Mouse (Mus musculus) adipocyte (in vitro differentiated cells): ENCODE measurements around the gene Csnk1d.

Source experiments
- DNase-seq: peaks from one replicate; pipeline ENCODE4 v3.0.0-alpha.2; 2016; ENCODE audit warnings: low spot score

Csnk1d gene

GRCm38 (mm10) chr11:120984448-120985330, 6.4 kb downstream of the Csnk1d start:
- DNase-seq, result no peak

- no peak for DNase-seq
Observed at GRCm38 (mm10) chr11:120982459-120982858, 8.7 kb downstream of the Csnk1d start.

DNA sequence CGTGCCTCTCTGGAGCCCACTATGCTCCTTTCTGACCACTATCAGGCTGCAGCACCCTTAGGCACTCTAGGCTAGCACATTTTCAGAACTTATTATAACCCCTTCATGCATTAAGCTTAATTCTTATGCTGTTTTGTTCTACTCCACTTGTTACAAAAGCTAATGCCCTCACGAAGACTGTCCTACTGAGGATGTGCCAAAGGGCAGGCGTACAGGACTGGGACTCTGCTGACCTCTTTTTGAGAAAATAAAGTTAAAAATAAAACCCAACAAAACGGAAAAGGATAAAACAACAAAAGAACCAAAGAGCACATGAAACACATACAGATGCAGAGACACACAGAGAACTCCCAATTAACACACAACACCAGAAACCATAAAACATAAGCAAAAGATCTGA, 9.5 kb downstream of the Csnk1d start:
- DNase-seq, result no peak

DNA sequence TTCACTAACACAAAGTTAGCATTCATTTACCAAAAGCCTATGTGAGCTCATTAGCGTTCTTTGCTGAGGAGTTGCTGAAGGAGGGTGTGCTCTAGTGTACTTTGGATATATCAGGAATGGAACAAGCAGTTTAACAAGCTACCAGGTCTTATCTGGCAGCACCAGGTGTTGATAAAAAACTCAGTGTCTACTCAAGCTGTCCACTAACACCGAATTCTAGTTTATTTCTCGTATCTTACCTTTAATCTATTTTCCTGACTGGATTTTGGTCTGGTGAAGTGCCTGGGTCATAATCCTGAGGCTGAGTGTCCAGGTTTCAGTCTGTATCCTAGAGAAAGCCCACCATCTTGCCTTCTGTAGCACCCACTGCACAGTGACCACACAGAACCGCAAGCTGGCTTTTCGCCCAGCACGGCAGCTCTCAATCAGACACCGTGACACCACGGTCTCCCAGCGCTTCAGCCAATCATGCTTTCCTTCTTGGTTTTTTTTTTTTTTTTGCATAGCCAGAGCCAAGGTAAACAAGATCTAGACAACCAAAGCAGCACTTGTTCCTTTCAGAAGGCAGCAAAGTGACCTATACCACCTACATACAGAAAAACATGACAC, 10.6 kb downstream of the Csnk1d start:
- DNase-seq, result no peak

DNA sequence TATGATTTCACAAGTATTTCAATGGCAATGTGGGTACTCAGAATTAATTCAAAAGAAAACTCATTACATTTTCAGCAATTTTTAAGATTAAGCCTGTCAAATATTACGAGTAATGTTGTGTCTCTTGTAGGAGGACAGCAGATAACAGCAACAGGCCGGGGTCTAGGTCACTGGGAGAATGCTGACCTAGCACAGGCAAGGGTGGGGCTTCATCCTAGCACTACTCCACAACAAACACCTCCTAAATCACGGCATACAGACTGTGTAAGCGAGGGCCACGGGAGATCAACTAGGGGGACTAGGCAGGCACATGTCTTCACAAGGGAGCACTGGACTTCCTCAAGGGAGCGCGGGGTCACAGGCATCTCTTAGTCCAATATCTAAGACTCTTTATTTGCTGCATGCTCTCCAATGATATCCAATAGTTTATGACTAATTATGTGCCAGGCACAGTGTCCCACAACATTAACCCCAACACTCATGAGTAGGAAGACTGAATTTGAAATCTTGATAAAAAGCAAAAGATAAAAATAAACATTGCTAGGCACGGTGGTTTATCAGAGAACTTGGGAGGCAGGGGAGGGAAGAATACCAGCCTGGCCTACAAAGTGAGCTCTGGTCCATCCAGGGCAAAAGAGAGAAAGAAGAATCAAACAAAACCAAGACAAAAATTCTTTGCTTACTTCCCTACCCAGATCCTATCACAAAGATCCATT, 11.3 kb downstream of the Csnk1d start:
- no peak for DNase-seq

DNA sequence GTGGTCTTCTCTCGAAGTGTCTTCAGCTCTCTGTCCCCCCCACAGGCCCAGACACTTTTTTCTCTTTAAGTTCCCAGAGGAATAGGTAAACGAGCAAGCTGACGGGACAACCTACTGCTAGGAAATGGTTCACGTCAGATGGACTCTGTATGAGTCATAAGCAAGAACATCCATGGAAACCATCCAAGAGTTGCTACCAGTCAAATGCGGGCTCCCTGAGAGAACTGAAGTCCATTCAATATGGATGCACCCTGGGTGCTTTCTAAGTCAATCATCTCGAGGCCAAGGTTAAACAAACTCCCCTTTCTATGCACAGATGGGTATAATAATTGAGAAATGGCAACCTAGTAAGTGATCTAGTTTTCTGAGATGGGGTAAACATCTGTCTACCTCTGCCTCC, 17.8 kb downstream of the Csnk1d start:
- DNase-seq, result no peak

GRCm38 (mm10) chr11:120971237-120971636, 19.9 kb downstream of the Csnk1d start:
- no peak for DNase-seq

DNA sequence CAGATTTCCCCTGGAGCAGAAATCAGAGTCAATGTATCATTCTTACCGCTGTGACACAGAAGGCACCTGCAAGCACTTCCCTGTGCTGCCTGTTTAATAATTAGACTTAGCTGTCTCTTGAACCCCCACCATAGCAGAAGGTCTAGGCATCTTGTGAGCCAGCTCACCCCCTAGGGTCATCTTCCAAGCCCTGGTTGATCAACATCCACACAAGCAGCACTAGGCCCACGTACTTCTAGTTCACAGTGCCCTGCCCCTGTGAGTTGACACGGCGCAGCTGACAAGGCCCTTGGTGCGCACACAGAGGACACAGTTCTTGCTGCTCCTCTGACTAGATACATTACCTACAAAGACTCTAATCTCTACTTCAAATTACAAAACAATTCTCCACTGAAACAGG, 21.4 kb downstream of the Csnk1d start:
- DNase-seq, result no peak

- no peak for DNase-seq
Observed at GRCm38 (mm10) chr11:120965587-120965986, 25.5 kb downstream of the Csnk1d start.

- DNase-seq, result no peak
Observed at GRCm38 (mm10) chr11:120964195-120965157, 26.7 kb downstream of the Csnk1d start.

GRCm38 (mm10) chr11:120962909-120963308, 28.2 kb downstream of the Csnk1d start:
- no peak for DNase-seq

DNA sequence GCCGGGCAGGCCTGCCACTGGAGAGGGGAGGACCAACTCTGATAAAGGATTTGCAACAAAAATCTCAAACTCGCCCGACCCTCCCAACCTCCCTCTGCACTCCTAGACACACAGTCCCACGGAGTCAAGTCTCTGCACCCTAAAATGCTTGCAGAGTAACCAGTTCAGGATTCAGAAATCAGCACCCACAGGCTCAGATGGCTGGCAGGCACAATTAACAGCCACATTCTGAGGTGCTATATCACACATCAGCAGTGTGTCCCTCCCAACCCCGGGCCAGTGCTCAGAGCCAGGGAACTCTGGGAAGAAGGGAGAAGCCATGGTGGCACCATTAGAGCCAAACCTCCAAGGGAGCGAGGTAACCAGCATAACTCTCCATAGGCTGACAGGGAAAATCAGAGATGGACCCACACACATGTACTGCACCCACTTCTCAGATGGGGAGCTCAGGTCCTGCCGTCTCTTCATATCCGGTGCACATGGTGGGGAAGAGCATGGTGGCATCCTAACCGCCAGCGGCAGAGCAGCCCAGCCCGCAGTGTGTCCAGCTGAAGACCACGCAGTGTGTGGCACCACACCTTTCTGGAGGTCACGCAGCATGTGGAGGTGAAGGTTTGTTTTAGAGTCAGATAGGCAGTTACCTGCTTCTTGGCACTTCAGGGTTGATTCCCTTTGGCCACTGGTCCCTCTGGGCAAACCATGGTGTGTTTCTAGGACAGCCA, 28.9 kb downstream of the Csnk1d start:
- DNase-seq, result no peak

- no peak for DNase-seq
Observed at GRCm38 (mm10) chr11:120961594-120961993, 29.5 kb downstream of the Csnk1d start.

DNA sequence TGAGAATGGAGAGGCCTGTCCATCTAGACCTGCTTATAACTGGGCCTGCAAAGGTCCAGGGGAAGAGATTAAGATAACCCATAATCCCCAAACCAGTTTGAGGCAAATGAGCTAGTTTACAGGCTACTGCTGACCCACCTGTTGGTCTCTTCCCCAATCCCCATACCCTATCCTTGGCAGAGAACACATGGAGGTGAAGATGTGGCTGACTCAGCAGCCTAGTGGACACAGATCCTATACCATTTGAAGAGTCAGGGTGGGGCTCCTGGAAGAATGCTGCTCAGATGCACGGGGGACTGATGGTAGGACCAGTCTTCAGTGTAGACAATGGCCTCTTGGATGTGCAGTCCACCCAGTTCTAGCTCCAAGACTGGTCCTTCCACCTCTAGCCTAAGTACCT, 30.9 kb downstream of the Csnk1d start:
- DNase-seq, result no peak

DNA sequence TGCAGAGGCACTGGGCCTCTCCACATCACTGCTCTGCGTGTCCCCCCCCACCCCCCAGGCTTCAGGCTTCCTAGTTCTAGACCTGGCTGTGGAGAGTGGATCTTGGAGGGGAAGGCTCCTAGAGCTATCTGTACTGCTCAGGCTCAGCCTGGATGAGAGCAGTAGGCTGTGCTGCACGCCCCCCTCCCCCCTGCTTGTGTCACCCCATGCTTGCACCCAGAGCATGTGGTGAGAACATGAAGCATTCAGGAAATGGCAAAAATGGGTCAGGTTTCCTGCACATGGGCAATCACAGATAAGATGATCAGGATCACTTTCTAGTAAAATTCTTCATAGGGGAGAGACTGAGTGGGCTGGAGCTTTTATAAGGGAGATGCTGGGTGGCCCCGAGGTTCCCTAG, 31.6 kb downstream of the Csnk1d start:
- no peak for DNase-seq

DNA sequence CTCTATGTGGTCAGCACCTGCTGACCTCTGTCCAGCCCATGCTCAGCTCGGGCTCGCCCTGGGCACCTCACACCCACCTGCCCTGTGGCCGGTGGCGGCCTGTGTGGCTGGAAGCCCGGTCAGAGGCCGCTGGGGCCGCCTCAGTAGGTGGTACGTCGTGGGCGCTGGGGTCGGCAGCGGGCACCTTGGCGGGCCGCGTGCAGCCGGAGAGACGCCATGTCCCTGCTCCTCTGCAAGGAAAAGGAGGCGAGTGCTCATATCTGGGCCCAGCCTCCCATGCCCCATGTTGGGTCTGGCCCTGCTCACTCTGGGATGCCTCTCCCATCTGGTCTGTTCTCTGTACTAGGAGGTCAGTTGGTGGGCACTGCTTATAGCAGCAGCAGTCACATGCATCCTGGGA, 32.1 kb downstream of the Csnk1d start:
- DNase-seq, result no peak

DNA sequence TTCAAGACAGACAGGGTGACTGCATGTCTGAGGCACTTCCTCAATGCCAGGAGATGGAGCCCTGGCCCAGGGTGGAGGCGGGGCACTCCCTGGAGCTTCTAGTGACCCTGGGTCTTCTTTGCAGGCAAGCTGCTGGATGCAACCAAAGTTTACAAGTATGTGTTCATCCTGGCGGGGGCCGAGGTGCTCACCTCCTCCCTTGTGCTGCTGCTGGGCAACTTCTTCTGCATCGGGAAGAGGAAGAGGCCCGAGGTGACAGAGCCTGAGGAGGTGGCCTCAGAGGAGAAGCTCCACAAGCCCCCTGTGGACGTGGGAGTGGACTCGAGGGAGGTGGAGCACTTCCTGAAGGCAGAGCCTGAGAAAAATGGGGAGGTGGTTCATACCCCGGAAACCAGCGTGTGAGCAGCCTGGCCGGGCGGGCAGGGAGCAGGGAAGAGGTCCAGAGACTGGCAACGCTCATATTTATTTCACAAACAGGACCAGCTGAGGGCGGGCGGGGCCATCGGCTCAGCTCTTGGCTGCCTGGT, 33.3 kb downstream of the Csnk1d start:
- no peak for DNase-seq

GRCm38 (mm10) chr11:120957052-120957451, 34.1 kb downstream of the Csnk1d start:
- no peak for DNase-seq

DNA sequence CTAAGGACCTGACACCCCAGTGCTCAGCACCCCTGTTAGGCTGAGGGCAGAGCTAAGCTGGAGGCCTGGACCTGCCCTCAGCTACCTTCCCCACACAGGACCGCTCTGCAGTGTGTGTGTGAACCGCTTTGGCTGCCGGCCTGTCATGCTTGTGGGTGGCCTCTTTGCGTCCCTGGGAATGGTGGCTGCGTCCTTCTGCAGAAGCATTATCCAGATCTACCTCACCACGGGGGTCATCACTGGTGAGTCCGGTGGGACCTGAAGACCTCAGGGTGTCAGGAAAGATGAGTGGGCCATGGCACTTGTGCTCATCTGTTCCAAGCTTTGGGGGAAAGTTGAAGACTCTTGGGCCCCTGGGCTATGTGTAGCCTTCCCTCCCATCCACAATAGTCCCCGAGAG, 35.4 kb downstream of the Csnk1d start:
- DNase-seq, result no peak

DNA sequence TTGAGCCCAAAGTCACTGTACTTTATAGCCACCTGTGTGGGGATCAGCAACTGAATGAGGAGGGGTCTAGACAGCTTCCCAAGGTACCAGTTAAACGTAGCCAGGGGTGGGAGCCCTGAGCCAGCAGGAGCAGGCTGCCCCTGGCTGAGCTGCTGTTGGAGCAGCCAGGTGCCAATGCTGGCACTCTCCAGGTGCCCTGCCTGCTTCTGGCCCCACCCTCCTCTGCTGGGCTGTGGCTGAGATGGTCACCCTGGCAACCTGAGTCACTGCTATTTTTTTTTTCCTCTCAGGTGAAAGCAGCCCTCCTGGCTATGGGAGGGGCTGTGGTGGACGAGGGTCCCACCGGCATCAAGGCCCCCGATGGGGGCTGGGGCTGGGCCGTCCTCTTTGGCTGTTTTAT, 36.2 kb downstream of the Csnk1d start:
- no peak for DNase-seq
